Mouse (Mus musculus) right cerebral cortex, postnatal 4 days (tissue): ENCODE measurements around the gene Ube2q1.

ENCODE experiments used
- DNase-seq: peaks from one replicate; pipeline ENCODE4 v3.0.0-alpha.2; 2022

Ube2q1 gene

GRCm38 (mm10) chr3:89772968-89773709 is at the start of gene Ube2q1:
Ube2q1 (plus strand) TSS chr3:89773616.
- peak; percentile 96 for DNase-seq

- no peak for DNase-seq
Measured at GRCm38 (mm10) chr3:89727028-89727427, 46.4 kb upstream of the Ube2q1 start.

- no peak for DNase-seq
Measured at GRCm38 (mm10) chr3:89728848-89729247, 44.6 kb upstream of the Ube2q1 start.

- DNase-seq: no peak
Measured at GRCm38 (mm10) chr3:89730350-89731331, 42.8 kb upstream of the Ube2q1 start.

- DNase-seq: no peak
Measured at GRCm38 (mm10) chr3:89732091-89732490, 41.3 kb upstream of the Ube2q1 start.

GRCm38 (mm10) chr3:89738509-89738908 is 34.9 kb upstream of the Ube2q1 start:
- no peak for DNase-seq

- DNase-seq: peak; percentile 47
Measured at GRCm38 (mm10) chr3:89752307-89752706, 21.1 kb upstream of the Ube2q1 start.

GRCm38 (mm10) chr3:89755283-89755682 is 18.1 kb upstream of the Ube2q1 start:
- DNase-seq: no peak

GRCm38 (mm10) chr3:89757851-89758250 is 15.6 kb upstream of the Ube2q1 start:
- no peak for DNase-seq

- no peak for DNase-seq
Measured at GRCm38 (mm10) chr3:89759786-89760185, 13.6 kb upstream of the Ube2q1 start.

- DNase-seq: peak; percentile 73
Measured at GRCm38 (mm10) chr3:89764119-89764724, 9.2 kb upstream of the Ube2q1 start, which contains the start of gene Chrnb2. Chrnb2 (minus strand) TSS chr3:89764632.

- no peak for DNase-seq
Measured at GRCm38 (mm10) chr3:89769584-89769983, 3.8 kb upstream of the Ube2q1 start.

GRCm38 (mm10) chr3:89770425-89771002 is 2.9 kb upstream of the Ube2q1 start:
- no peak for DNase-seq

GRCm38 (mm10) chr3:89772588-89772967 is 838 bp upstream of the Ube2q1 start:
- peak; percentile 72 for DNase-seq

GRCm38 (mm10) chr3:89773740-89774211 is 360 bp downstream of the Ube2q1 start:
- no peak for DNase-seq

GRCm38 (mm10) chr3:89774236-89774960 is 982 bp downstream of the Ube2q1 start:
- DNase-seq: no peak

GRCm38 (mm10) chr3:89776001-89776400 is 2.6 kb downstream of the Ube2q1 start:
- no peak for DNase-seq

- no peak for DNase-seq
Measured at GRCm38 (mm10) chr3:89780102-89780501, 6.7 kb downstream of the Ube2q1 start.

GRCm38 (mm10) chr3:89781640-89782039 is 8.2 kb downstream of the Ube2q1 start:
- DNase-seq: no peak

GRCm38 (mm10) chr3:89784991-89785753 is 11.8 kb downstream of the Ube2q1 start:
- peak; percentile 66 for DNase-seq

GRCm38 (mm10) chr3:89786275-89786674 is 12.9 kb downstream of the Ube2q1 start:
- DNase-seq: no peak
